14 mouse cellular contexts compared by ENCODE assay signal in the genomic region with DNA sequence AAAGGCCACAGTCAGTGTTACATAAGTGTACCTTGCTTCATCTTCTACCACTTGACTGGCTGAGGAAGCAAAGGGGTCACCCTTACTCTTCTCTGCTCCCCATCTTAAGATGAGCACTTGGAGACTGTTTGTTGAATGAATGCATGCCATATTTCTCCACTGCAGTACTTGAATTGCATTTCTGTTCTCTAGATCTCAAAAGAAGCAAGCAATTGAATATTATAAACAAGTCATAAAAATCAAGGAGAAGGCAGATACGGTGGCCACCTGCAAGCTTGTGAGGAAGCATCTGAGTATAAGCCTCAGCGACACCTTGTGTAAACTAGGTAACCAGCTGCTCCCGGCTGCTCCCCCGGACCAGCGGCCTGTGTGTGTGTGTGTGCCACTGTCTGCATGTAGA. TPM values are rescaled to one million over a fixed set of nuclear protein-coding genes. Genes with fewer than 3 reads are reported as not detected.
DNase-seq lines count a peak whose midpoint lies in the region.
"Had no signal": no experiment of that assay in that cellular context is flagged by ENCODE, and none has a peak within 500 bp of the region (broad histone marks: within the 10 kb centered on the region; RNA-seq: fewer than 3 reads in every experiment).

A gene (plus strand): TSS at position 301 of the 400 bp plus-strand sequence.

- intact Hi-C loops in gastrocnemius, postnatal 36 days (cut with DNase I), result no loop called here
- intact Hi-C loops in left cerebral cortex, postnatal 10 days (cut with DNase I), result no loop called here

- DNase-seq in gastrocnemius, adult 18-20 months (ENCODE audit: low spot score), result no peak
- DNase-seq in gastrocnemius, postnatal 10 days, result no peak
- no peak for DNase-seq in layer of hippocampus, adult 8-10 months (ENCODE audit: low spot score in 2 of 2)
- no peak for DNase-seq in layer of hippocampus, adult 9-11 months
- DNase-seq in gastrocnemius, postnatal 36 days, result no peak
- no peak for DNase-seq in left cerebral cortex, postnatal 10 days (ENCODE audit: extremely low spot score in 1 of 2, low spot score in 2 of 2)
- DNase-seq in embryo, embryonic 9.5 days (ENCODE audit: extremely low spot score), result no peak
- DNase-seq in kidney, adult 18-20 months, result no peak
- DNase-seq: B cell, adult 2 months; kidney, postnatal 10 days; lung, postnatal 14 days; retina, postnatal 1 day; right cerebral cortex, postnatal 4 days; thymus, postnatal 14 days had no signal

RNA-seq across cellular contexts. Expression of the gene that starts here (rescaled TPM):
- 10 to 100 TPM; 20.6 to 24.9 TPM for total RNA-seq in gastrocnemius, adult 18-20 months (2021)
- total RNA-seq in gastrocnemius, postnatal 10 days (2021), result 10 to 100 TPM in 1 of 2 experiments, 1 to 10 TPM in 1; 6.6 to 10.8 TPM
- total RNA-seq in layer of hippocampus, adult 8-10 months (2022), result 10 to 100 TPM; 28.9 to 57.9 (median 42.3) TPM
- 10 to 100 TPM; 20.2 to 20.3 TPM for total RNA-seq in gastrocnemius, postnatal 36 days (2021)
- total RNA-seq in left cerebral cortex, postnatal 10 days (2021), result 10 to 100 TPM; 20.2 to 24.7 TPM
